Mouse (Mus musculus) Muller cell, postnatal 12 days (primary cell): ENCODE data around the gene Ddx17.
A peak's percentile ranks its signal among the peaks of the same experiment; 100 is the strongest.

Experiments
- DNase-seq: peaks from one replicate; pipeline ENCODE4 v3.0.0-alpha.2; 2015; ENCODE audit errors: inconsistent ontology term

Ddx17 gene

GRCm38 (mm10) chr15:79519400-79520220 lies 26.9 kb downstream of the Ddx17 start:
- DNase-seq = no peak

GRCm38 (mm10) chr15:79518571-79518970 lies 28.0 kb downstream of the Ddx17 start:
- DNase-seq = no peak

DNA sequence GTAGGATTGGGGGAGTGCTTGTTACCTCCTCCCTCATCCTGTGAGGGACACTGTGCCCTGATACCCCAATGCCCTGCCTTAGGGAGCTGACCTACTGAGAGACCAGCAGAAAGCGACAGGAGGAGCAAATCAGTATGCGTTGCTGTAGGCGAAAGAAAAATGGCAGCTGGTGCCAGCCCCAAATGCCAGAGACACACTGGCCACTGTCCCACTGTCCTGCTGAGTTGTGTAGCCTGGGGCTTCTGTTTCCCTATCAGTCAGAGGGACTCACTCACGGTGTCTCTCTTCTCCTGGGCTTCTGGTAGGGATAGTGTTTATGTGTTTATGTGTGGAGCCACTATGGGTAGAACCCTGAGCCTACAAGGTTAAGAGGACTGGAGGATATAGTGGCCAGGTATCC lies 28.8 kb downstream of the Ddx17 start:
- peak; percentile 30 for DNase-seq

DNA sequence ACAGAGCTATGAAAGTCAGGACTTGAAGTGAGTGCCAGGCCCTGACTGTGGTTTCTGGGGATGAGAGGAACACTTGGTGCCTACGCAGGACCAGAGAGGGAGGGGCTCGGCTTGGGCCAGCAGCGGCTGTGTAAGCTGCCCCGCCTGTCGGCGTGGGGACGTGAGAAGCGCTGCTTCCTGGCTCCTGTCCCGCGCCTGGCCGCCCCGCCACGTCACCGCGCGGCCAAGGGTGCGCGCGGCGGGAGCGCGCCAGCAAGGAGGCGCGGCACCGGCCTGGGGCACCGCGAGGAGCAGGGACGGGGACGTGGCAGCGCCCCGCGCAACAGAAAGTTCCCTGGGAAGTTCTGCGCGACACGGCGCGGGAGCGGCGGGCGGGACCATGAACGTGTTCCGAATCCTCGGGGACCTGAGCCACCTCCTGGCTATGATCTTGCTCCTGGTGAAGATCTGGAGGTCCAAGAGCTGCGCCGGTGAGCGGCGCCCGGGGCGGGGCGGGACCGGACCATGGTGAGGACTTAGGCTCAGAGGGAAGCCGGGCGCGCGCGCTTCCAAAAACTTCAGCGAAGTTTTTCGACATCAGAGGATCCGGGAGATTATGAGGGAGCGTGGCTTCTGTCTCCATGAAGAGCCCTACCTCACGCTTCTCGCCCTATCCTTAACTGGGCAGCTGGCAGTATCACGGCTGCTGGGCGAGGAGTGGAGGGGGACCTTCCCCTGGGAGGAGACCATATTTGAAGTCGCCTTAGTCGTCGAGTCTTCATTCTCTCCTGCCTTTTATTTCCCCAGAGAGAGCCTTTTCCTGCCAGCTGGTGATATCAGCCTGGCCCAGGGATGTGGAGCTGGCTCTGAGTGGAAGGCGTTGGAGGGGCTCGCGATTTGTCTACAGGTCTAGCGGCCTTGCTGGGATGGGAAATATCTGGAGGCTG lies 30.1 kb downstream of the Ddx17 start, which contains the start of gene Kdelr3:
Kdelr3 (plus strand) TSS at position 241 of the 926 bp plus-strand sequence.
- peak; percentile 94 for DNase-seq

GRCm38 (mm10) chr15:79513940-79514339 lies 32.6 kb downstream of the Ddx17 start:
- DNase-seq = no peak

DNA sequence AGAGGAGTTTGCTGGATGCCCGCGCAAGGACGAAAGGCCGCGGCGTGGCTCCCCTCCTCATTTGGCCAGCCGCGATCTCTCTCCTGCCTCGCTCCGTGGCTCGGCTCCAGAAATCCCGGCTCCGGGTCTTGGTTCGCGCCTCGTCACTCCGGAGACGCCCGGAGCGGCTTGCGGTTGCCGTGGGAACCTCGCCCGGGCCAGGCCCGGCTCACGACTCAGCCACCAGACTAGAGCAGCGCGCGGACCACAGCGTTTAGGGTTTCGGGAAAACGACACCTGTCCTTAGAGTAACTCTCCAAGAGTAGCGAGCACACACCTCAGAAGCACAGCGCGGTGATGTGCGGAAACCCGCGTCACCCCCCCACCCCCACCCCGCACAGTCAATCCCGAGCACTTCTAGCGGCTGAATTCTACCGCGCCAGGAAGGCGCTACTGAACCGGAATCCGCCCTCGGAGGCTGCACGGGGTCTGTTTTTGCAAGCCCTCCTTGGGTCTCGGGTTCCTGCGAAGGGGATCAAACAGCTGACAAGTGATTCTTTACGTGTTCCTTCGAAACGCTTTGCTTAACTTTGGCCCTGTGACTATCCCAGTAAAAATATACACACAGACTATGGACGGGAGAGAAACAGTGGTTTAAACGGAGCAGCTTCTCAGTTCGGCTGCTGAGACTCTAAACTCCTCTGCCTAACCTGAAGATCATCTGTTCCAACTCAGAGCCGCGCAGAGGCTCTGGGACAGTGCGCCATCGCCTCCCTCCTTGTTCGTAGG lies 34.8 kb downstream of the Ddx17 start:
- peak; percentile 85 for DNase-seq

DNA sequence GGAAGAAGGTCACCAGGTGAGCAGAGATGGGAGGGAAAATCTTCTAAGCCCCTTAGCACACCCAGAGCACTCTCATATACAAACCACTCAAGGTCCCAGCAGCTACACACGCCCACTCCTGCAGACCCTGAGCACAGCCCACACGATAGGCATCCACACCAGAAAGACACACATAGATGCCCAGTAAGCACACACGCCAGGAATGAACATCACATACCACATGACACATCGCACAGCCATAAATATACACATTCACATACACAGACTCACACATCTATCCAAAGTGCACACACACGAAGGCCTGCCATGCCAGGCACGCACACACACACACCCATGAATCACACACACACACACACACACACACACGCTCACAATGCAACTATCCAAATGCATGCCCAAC lies 36.1 kb downstream of the Ddx17 start:
- DNase-seq = no peak

- no peak for DNase-seq
Observed at GRCm38 (mm10) chr15:79509998-79510397, 36.5 kb downstream of the Ddx17 start.

- DNase-seq = no peak
Observed at GRCm38 (mm10) chr15:79507055-79507828, 39.3 kb downstream of the Ddx17 start.

- DNase-seq = no peak
Observed at GRCm38 (mm10) chr15:79506460-79506859, 40.1 kb downstream of the Ddx17 start.

GRCm38 (mm10) chr15:79505616-79506283 lies 40.8 kb downstream of the Ddx17 start:
- peak; percentile 68 for DNase-seq

GRCm38 (mm10) chr15:79504707-79505452 lies 41.7 kb downstream of the Ddx17 start, which contains the start of gene Kcnj4:
Gene Kcnj4, minus strand, starts transcription at chr15:79505241.
- DNase-seq = peak; percentile 38

GRCm38 (mm10) chr15:79503438-79503837 lies 43.1 kb downstream of the Ddx17 start:
- peak; percentile 40 for DNase-seq

DNA sequence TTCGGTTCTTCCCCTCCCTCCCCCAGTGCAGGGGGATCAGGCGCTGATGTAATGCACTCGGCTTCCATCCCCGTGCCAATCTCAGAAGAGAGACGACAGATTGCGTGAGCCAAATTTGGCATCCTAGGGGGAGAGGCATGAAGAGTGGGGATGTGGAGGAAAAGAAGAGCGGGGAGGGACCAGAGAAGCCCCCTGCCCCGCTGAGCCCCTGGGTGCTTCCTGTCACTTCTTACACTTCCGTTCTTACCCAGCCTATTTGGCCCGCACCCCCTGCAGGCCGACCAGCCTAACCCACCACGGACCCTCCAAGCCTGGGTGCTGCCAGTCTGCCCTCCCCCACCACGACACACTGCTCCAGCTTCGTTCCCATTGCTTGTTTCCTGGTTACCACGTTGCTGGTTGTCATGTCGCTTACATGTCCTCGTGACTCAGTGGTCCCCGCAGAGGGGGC lies 43.6 kb downstream of the Ddx17 start:
- DNase-seq = no peak

DNA sequence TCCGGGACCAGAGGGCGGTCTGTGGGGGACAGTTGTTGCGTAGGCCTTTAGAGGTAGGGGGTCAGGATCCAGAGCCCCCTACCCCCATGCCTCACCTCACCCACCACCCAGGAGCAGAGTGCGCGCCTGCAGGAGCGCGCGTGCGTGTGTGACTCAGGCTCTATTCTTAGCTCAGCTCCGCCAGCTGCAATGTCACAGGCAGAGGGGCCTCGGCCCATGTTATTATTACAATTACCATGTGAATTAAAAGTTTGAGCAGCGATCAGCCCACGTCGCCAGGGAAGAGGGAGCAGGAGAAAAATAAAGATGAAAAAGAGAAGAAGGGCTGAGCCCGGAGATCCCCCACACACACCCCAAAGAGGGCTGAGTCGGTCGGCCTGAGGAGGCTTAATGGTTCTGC lies 46.4 kb downstream of the Ddx17 start:
- DNase-seq = no peak

- no peak for DNase-seq
Observed at GRCm38 (mm10) chr15:79493527-79493926, 53.0 kb downstream of the Ddx17 start.

DNA sequence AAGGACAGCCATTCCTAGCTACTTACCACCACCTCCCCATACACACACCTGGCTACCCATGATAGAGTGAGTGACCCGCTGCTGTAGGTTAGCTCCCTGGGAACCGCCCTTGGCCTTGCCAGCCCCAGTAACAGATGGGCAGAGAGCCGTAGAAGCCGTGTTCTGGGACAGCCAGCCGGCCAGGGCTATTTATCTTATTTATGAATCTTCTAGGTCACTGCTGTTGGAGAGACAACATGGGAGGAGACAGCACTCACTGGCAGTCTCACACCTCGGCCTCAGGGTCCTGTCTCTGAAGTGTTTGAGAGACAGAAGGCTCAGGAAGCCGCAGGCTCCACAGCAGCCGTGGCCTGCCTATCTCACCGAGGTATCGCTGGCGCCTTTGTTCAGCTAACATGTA lies 57.1 kb downstream of the Ddx17 start:
- DNase-seq = no peak

DNA sequence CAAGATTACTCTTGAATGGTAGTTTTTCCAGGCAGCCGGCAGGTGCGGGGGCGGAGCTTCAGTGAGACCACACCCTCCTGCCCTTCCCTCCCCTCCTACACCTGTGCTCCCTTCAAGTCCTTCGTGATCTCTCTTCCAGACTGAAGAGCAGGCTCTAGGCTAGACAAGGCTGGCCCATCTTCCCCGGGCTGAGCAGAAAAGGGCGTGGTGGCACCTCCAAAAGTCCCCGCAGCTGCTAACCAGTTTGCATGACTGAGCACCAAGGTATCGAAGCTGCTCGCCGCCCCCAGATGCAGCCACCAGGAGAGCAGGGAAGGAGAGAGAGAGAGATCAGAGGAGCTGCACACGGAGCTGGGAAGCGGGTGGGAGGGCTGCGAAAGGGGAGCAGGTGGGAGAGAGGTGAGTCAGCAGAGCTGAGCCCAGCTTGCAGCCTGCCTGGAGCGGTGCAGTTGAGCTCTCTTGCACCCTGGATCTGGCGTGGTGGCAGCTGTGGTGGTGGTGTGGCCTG lies 65.3 kb downstream of the Ddx17 start:
- no peak for DNase-seq
